Mouse (Mus musculus) urinary bladder, postnatal 4 days (tissue): ENCODE results near the gene 4930558K02Rik.

Experiments used
- DNase-seq, 2 experiments: peaks; one replicate each; pipeline ENCODE4 v3.0.0; 2021 to 2022; ENCODE audit warnings: low spot score in 2 of 2

4930558K02Rik gene

DNA sequence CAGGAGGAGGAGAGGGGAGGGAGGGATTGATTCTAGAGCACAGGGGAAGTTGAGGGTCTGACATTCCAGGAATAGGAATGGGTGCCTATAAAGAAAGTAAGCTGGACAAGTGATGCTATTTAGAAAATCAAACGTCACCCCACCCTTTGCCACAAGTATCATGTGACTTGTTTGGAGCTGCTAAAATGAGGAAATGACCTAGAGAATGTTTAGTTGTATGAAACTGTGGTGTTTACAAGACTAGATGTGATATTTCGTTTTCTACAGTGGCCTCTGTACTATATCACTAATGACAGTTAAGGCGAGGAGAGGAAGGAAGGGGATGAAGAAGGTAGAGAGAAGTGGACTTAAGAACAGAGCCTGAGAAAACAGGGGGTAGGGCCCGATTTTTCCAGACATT, 19.3 kb upstream of the 4930558K02Rik start:
- no peak for DNase-seq

DNA sequence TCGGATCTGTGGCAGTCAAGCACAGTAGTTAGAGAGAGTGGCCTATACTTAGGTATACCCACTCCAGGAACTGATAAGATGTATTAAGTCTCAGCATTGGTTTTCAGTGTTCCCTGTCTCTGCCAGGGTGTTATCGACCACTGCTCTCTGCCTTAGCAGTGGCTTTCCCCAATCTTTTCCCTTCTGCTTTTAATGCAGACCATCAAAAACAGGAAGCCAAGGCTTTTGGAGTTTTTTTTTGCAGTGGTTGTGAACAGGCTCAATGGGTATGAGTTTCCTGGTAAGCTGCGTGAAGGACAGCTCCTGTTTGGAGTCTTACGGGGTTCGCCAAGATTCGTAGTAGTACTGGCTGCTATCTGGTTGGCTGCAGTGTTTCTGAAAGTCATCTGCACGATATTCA, 13.0 kb upstream of the 4930558K02Rik start:
- no peak for DNase-seq

- no peak for DNase-seq
Measured at GRCm38 (mm10) chr1:161991846-161992245, 12.4 kb upstream of the 4930558K02Rik start.

- DNase-seq = no peak
Measured at GRCm38 (mm10) chr1:161990684-161991578, 11.5 kb upstream of the 4930558K02Rik start.

DNA sequence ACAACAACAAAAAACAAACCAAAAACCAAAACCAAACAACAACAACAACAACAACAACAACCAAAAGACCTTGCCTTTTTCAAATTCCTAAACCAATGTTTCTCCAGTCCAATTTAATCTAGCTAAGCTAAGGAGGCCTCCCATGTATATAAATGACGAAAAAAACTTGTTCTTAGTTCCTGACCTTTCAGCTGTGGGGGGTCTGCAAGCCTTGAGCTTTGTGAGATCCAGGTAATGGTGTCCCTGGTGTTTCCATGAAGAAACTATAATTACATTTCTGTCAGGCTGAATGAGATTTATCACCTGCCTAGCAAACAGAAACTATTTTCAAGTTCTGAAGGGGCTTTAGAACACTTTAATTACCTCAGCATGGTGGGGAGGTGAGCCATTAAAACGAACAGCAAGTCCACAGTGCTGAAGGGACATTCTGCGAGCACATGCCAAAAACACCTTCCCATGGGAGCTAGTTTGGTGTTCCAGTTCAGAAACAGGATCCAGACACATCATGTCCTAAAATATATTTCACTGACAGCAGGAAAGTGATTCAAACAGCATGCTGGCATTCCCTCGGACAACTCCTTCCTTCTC, 4.6 kb upstream of the 4930558K02Rik start:
- no peak for DNase-seq

GRCm38 (mm10) chr1:161983451-161983850, 4.0 kb upstream of the 4930558K02Rik start:
- DNase-seq = no peak

DNA sequence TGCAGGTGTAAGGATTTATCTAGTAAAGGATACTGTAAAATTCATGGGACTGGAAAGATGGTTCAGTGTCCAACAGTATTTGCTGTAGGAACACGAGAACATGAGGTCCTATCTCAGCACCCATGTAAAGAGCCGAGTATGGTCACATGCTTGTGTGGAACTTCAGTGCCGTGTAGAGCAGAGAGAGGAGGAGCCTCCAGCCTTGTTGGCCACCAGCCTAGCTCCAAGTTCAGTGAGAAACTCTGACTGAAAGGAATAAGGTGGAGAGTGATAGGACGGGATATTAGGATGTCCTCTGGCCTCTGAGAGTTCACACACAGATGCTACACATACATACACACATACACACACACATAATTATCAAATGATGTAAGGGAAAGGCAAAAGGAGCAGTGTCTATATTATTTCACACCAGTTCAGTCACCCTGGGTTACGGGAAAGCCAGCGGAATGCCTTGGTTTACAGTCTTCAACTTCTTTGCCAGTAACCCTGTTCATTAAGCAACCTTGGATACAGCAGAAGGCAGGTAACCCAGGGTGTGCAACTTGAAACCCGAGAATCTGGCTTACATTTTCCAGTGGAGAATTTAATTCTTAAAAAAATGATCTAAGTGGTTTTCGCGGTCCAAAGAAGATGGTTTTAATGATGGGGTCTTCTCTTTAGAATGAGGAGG, 1.3 kb upstream of the 4930558K02Rik start:
- DNase-seq = no peak

GRCm38 (mm10) chr1:161980046-161980445, 610 bp upstream of the 4930558K02Rik start:
- no peak for DNase-seq

GRCm38 (mm10) chr1:161978173-161978700, 1.2 kb downstream of the 4930558K02Rik start:
- no peak for DNase-seq

DNA sequence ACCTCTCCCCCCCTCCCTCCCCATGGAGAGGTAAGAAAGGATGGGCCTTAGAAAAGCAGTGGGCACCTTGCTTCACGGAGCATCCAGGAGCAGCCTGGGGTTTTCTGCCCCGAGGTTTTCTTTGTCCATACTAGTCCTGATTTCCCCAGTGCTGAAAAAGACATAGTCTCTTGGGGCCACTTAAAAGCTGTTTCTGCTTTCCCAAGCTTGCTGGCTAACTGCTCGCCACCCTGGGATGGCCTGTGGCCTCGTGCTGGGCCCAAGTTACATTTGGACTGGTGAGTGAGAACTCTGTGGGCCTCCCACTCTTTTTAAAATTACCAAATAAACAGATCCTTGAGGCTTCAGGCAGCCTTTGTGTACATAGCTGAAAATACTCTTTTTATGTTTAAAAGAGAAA, 2.1 kb downstream of the 4930558K02Rik start:
- no peak for DNase-seq

DNA sequence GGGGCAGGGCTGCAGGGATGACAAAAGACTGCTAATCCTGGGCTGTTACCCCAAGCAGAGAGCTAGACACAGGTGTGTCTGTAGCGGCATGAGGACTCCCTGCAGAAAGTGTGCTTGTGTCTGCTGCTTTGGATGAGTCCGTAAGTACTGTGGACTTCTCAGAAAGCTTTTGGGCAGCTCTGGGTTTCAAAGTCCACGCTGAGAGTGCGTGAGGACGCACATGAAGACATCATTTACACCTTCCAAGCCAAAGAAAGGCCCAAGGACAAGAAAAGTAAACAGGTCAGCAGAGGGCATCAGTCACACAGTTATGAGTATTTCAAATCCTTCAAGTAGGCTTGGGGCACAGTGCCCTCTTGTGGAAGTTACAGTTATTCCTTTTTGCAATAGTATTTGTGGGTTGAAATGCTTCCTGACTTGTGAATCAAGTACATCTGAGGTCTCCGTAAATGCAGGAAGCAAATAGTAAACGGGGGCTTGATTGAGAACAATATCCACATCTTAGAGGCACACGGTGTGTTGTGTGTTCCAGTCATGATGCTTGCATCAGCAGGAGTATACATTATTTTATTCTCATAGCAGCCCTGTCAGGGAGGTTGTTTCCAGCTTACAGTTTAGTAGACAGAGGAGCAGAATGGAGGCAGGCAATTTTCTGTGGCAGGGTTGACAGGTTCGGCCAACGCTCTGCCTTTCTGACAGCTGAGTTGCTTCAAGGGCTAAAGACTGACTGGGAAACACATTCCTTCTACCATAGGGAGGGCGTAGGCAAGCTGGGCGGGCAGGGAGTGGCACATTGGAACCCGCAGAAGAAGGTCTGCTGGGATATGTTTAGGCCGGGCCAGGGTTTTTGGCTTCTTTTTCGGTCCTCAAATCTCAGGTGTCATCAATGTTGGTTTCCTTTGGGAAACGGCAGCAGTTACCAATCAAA, 2.9 kb downstream of the 4930558K02Rik start:
- peak; percentile 50 to 69 for DNase-seq

- no peak for DNase-seq
Measured at GRCm38 (mm10) chr1:161972233-161972632, 7.2 kb downstream of the 4930558K02Rik start.

DNA sequence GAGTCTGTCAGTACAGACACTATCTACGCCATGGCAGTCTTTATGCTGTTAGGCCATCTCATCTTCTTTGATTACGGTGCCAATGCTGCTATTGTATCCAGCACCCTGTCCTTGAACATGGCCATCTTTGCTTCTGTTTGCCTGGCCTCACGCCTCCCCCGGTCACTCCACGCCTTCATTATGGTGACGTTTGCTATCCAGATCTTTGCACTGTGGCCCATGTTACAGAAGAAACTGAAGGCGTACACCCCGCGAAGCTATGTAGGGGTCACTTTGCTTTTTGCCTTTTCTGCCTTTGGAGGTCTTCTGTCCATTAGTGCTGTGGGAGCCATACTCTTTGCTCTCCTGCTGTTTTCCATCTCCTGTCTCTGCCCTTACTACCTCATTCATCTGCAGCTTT, 8.6 kb downstream of the 4930558K02Rik start:
- DNase-seq = no peak

GRCm38 (mm10) chr1:161968589-161969407, 10.6 kb downstream of the 4930558K02Rik start, which contains the start of gene Pigc:
Gene Pigc, plus strand, starts transcription at chr1:161969186.
- DNase-seq = peak; percentile 92 to 94

- DNase-seq = no peak
Measured at GRCm38 (mm10) chr1:161967936-161968335, 11.5 kb downstream of the 4930558K02Rik start.

DNA sequence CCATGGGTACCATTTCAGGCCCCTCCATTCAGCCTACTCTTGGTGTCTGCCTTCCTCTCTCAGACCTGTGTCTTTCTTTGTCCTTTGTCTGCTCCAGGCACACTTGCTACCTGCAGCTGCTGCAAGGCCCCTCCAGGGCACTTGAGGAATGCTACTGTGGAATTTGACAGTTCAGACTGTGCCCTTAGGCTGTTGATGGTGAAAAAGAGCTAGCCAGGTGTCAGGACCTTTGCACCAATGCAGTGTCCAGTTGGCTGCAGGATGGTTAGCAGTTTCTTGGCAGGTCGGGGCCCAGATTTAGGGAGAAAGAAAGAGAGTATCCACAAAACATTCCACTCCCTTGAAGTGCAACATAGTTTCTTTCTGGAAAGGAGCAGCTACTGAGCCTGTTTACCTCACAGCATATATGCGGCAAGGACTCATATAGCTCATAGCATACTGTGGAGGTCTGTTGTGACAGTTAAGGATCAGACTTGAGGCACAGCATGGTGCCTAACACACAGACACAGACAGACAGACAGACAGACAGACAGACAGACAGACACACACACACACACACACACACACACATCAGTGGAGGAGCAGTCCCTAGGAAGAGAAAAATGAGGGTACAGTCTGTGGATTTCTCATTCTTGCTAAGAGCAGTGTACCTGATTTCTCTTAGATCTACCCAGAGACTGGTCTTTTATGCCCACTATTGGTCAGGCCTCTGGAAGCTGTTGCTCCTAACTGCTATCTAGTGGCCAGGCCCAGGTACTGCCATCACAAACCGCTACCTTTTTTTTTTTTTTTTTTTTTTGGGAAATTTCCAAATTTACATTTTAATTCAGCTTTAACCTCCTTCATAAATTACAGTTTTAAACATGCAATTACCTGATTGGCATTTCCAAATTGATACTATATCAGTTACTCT, 16.7 kb downstream of the 4930558K02Rik start:
- DNase-seq = no peak

DNA sequence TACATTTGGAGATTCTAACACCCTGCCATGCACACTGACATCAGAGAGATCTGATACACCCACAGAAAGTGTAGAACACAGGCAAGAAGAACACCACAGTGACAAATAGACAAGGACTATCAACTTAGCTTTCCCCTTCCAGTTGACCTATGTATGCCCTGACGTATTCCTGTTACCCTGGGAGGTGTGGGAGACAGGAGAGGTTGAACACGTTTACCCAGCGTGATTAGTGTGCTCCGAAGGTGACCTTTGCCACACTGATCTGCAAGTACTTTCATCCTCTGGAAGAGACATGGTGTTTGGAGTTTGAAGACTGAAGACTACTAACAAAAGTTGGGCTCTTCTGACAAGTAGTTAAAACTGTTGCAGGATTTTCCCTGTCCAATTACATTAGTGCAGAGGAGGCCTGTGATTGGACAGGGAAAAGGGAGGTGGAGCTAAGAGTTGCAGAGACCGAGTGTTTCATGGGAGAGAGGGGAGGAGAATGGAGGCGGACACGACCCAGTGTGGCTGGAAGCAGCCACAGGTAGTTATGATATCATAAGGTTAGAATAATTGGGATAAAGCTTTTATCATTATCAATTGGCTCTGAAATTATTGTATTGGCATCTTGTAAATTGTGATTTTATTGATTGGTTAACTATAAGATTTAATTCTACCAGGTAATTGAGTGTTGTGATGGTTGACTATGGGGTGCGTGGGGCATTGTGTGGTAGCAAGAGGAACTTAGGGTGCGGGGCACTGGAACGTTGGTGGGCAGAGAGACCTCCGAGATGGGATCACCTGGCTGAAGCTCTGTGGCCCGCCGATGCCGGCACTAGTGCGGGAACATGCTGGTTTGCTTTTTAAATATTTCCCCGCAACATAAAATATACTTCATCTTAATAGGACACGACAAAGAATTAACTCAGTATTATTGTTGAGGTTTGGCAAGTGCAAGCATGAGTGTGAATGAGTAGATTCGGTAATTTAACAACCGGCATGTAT, 21.2 kb downstream of the 4930558K02Rik start:
- no peak for DNase-seq

DNA sequence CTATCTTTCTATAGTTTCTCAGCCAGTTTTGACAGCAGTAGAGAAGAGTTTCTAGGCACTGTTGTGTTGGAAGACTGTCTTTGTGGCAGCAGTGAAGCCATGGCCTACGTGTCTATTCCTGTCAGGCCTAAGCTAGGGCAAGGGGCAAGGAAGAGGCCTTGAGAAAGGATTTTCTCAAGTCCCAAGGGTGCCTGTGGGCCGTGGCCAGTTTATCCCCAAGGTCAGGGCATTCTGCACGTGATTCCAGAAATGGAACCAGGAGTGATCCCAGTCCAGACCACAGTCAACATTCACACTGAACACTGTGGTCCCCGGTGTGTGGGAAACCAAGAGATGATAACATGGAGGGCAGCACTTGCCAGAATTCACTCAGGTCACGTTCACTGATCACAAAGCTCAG, 23.6 kb downstream of the 4930558K02Rik start:
- no peak for DNase-seq
